ENCODE assay signal across 9 mouse cellular contexts in genomic region chr4:154961226-154961738, GRCm38 (mm10). TPM values are rescaled to one million over a fixed set of nuclear protein-coding genes. Genes with fewer than 3 reads are reported as not detected.
DNase-seq lines count a peak whose midpoint lies in the region; ATAC-seq and TF ChIP-seq lines count a peak whose summit lies in the region.
"Had no signal": no experiment of that assay in that cellular context is flagged by ENCODE, and none has a peak within 500 bp of the region (broad histone marks: within the 10 kb centered on the region; RNA-seq: fewer than 3 reads in every experiment).

No protein-coding gene starts in this region.

- H3K4me1 ChIP-seq in embryonic facial prominence, embryonic 14.5 days (ENCODE audit: control insufficient read depth, insufficient read depth, low read length), result peaks cover 52% of the 10 kb centered on the region
- H3K4me1 ChIP-seq in hindbrain, embryonic 14.5 days (replicated peaks; ENCODE audit: control insufficient read depth, insufficient read depth, low read length), result peaks cover 64% of the 10 kb centered on the region
- peaks cover 46% of the 10 kb centered on the region for H3K4me1 ChIP-seq in liver, postnatal 0 days (ENCODE audit: insufficient read depth)
- peaks cover 24% of the 10 kb centered on the region; the same call in 1 of the 2 replicates for H3K4me1 ChIP-seq in spleen, adult 2 months (ENCODE audit: control insufficient read depth, insufficient read depth, insufficient read length)

- peak; percentile 38; the same call in 1 of the 2 replicates for TF ChIP-seq CTCF in liver, postnatal 0 days (IDR thresholded peaks at IDR 0.05; ENCODE audit: low read depth)
- no peak for TF ChIP-seq CTCF in spleen, adult 2 months (IDR thresholded peaks at IDR 0.05; ENCODE audit: extremely low read depth, insufficient read depth, insufficient read length, insufficient replicate concordance)

- H3K36me3 ChIP-seq in embryonic facial prominence, embryonic 14.5 days (ENCODE audit: control insufficient read depth, insufficient read depth, low read length), result peaks cover under 1% of the 10 kb centered on the region; the same call in 1 of the 2 replicates
- H3K36me3 ChIP-seq in hindbrain, embryonic 14.5 days (replicated peaks; ENCODE audit: control insufficient read depth, insufficient read depth), result no peaks in the 10 kb centered on the region
- H3K36me3 ChIP-seq in liver, postnatal 0 days (replicated peaks; ENCODE audit: insufficient read depth, low read length), result peaks cover under 1% of the 10 kb centered on the region; the same call in 1 of the 2 replicates
- H3K36me3 ChIP-seq in spleen, adult 2 months (ENCODE audit: control insufficient read depth, insufficient read depth, low read length), result no peaks in the 10 kb centered on the region

- no peak; the same call in 1 of the 2 replicates for TF ChIP-seq POLR2A in spleen, adult 2 months (IDR thresholded peaks at IDR 0.05; ENCODE audit: low read depth, low read length)

- peak overlapping the region; percentile 59 for H3K9ac ChIP-seq in embryonic facial prominence, embryonic 14.5 days (ENCODE audit: low read depth, low read length)
- H3K9ac ChIP-seq in hindbrain, embryonic 14.5 days, result peak overlapping the region; percentile 81
- H3K9ac ChIP-seq in liver, postnatal 0 days (replicated peaks), result peak overlapping the region; percentile 31; the same call in 1 of the 2 replicates

- peak overlapping the region; percentile 83 for H3K4me2 ChIP-seq in embryonic facial prominence, embryonic 14.5 days (ENCODE audit: low read depth, low read length)
- H3K4me2 ChIP-seq in hindbrain, embryonic 14.5 days (replicated peaks), result peak overlapping the region; percentile 80
- peak overlapping the region; percentile 68 for H3K4me2 ChIP-seq in liver, postnatal 0 days (ENCODE audit: low read depth, low read length)

- H3K9me3 ChIP-seq in embryonic facial prominence, embryonic 14.5 days (ENCODE audit: control insufficient read depth, low read length), result no peaks in the 10 kb centered on the region
- no peaks in the 10 kb centered on the region for H3K9me3 ChIP-seq in hindbrain, embryonic 14.5 days (ENCODE audit: control insufficient read depth, low read length)
- H3K9me3 ChIP-seq in liver, postnatal 0 days (ENCODE audit: low read length), result no peaks in the 10 kb centered on the region

- no peak for TF ChIP-seq EP300 in liver, postnatal 0 days (IDR thresholded peaks at IDR 0.05; ENCODE audit: low read depth)

- no peak overlapping the region for H3K27ac ChIP-seq in embryonic facial prominence, embryonic 14.5 days (replicated peaks; ENCODE audit: low read depth, low read length)
- H3K27ac ChIP-seq in hindbrain, embryonic 14.5 days, result peak overlapping the region; percentile 91
- H3K27ac ChIP-seq in liver, postnatal 0 days (ENCODE audit: low read depth), result peak overlapping the region; percentile 48; the same call in 1 of the 2 replicates
- peak overlapping the region; percentile 90 for H3K27ac ChIP-seq in spleen, adult 2 months (ENCODE audit: insufficient read depth, low read length)

- H3K4me3 ChIP-seq in embryonic facial prominence, embryonic 14.5 days (ENCODE audit: low read depth, low read length), result peak overlapping the region; percentile 46
- H3K4me3 ChIP-seq in hindbrain, embryonic 14.5 days (replicated peaks; ENCODE audit: low read length), result peak overlapping the region; percentile 65
- peak overlapping the region; percentile 51 for H3K4me3 ChIP-seq in liver, postnatal 0 days (ENCODE audit: low read depth, low read length)
- H3K4me3 ChIP-seq in spleen, adult 2 months (ENCODE audit: extremely low read depth, insufficient read depth, insufficient read length), result peak overlapping the region; percentile 73
- H3K4me3 ChIP-seq: myocyte had no signal

- no peak for ATAC-seq in embryonic facial prominence, embryonic 14.5 days (ENCODE audit: low read depth)
- ATAC-seq in hindbrain, embryonic 14.5 days (ENCODE audit: low FRiP score), result no peak
- no peak for ATAC-seq in liver, postnatal 0 days

- H3K27me3 ChIP-seq in embryonic facial prominence, embryonic 14.5 days (replicated peaks; ENCODE audit: control insufficient read depth, insufficient read depth, low read length), result peaks cover 66% of the 10 kb centered on the region
- peaks cover 20% of the 10 kb centered on the region for H3K27me3 ChIP-seq in hindbrain, embryonic 14.5 days (ENCODE audit: control insufficient read depth, insufficient read depth, low read length)
- H3K27me3 ChIP-seq in liver, postnatal 0 days (ENCODE audit: insufficient read depth, low read length), result peaks cover 71% of the 10 kb centered on the region
- peaks cover 2% of the 10 kb centered on the region; the same call in 1 of the 2 replicates for H3K27me3 ChIP-seq in spleen, adult 2 months (ENCODE audit: control insufficient read depth, insufficient read depth, low read length)

- under 1% methylated on average over 27 of the region's 47 CpGs for WGBS in embryonic facial prominence, embryonic 14.5 days
- under 1% methylated on average over 45 of the region's 47 CpGs for WGBS in hindbrain, embryonic 14.5 days
- WGBS in liver, postnatal 0 days (ENCODE audit: insufficient replicate concordance), result 2% methylated on average over 47 of the region's 47 CpGs
- WGBS in spleen, adult 2 months, result under 1% methylated on average over 47 of the region's 47 CpGs

- DNase-seq in heart, adult 18-20 months, result peak; percentile 29 to 53
- DNase-seq in heart, adult 8-10 months (ENCODE audit: low spot score), result no peak
- DNase-seq in MN1 (ENCODE audit: low spot score), result peak; percentile 70
- no peak for DNase-seq in embryonic facial prominence, embryonic 14.5 days (ENCODE audit: low spot score)
- no peak for DNase-seq in hindbrain, embryonic 14.5 days (ENCODE audit: low spot score)
- DNase-seq in liver, postnatal 0 days, result peak; percentile 47
- peak in 1 of 2 experiments; percentile 57 for DNase-seq in spleen, adult 2 months (ENCODE audit: low read depth in 1 of 2, low spot score in 2 of 2)
- no peak for DNase-seq in ovary, postnatal 14 days (ENCODE audit: low spot score)

RNA-seq across cellular contexts. Expression of gene Hes5, which starts 0.6 kb away (rescaled TPM):
- total RNA-seq in heart, adult 18-20 months (2021), result under 1 TPM; 0.31 to 0.67 TPM
- not detected for total RNA-seq in heart, adult 8-10 months (2022)
- polyA plus RNA-seq in embryonic facial prominence, embryonic 14.5 days (2014; fragmentation: Nextera tagmentation; extraction: Ambion mirVana), result 2.1 and 2.8 TPM in 2 replicates
- 70.0 and 102 TPM in 2 replicates for polyA plus RNA-seq in hindbrain, embryonic 14.5 days (2014; fragmentation: Nextera tagmentation; extraction: Ambion mirVana)
- polyA plus RNA-seq in liver, postnatal 0 days (2015; fragmentation: Nextera tagmentation; extraction: Ambion mirVana), result 0.15 and 0.21 TPM in 2 replicates
- 5.4 and 10.5 TPM in 2 replicates for polyA plus RNA-seq in spleen, adult 2 months (2012; rRNA removed)
- polyA plus RNA-seq: myocyte had no signal

RNA-seq across cellular contexts. Expression of gene Pank4, which starts 2.6 kb away (rescaled TPM):
- 10 to 100 TPM; 38.7 to 41.4 TPM for total RNA-seq in heart, adult 18-20 months (2021)
- total RNA-seq in heart, adult 8-10 months (2022), result 10 to 100 TPM; 38.6 to 44.1 (median 41.2) TPM
- polyA plus RNA-seq in embryonic facial prominence, embryonic 14.5 days (2014; fragmentation: Nextera tagmentation; extraction: Ambion mirVana), result 34.5 and 38.8 TPM in 2 replicates
- polyA plus RNA-seq in hindbrain, embryonic 14.5 days (2014; fragmentation: Nextera tagmentation; extraction: Ambion mirVana), result 34.1 and 34.4 TPM in 2 replicates
- 10.9 and 11.4 TPM in 2 replicates for polyA plus RNA-seq in liver, postnatal 0 days (2015; fragmentation: Nextera tagmentation; extraction: Ambion mirVana)
- polyA plus RNA-seq in spleen, adult 2 months (2012; rRNA removed), result 58.0 and 69.5 TPM in 2 replicates

RNA-seq across cellular contexts. Expression of gene Tnfrsf14, which starts 32.9 kb away (rescaled TPM):
- total RNA-seq in heart, adult 18-20 months (2021), result 1 to 10 TPM; 5.3 to 7.1 TPM
- total RNA-seq in heart, adult 8-10 months (2022), result 1 to 10 TPM; 4.0 to 9.1 (median 4.5) TPM
- 0.98 and 1.3 TPM in 2 replicates for polyA plus RNA-seq in embryonic facial prominence, embryonic 14.5 days (2014; fragmentation: Nextera tagmentation; extraction: Ambion mirVana)
- 0.40 TPM in 1 of 2 replicates, not detected in the other for polyA plus RNA-seq in hindbrain, embryonic 14.5 days (2014; fragmentation: Nextera tagmentation; extraction: Ambion mirVana)
- polyA plus RNA-seq in liver, postnatal 0 days (2015; fragmentation: Nextera tagmentation; extraction: Ambion mirVana), result 17.2 and 20.0 TPM in 2 replicates
- 210 and 232 TPM in 2 replicates for polyA plus RNA-seq in spleen, adult 2 months (2012; rRNA removed)

Comparison
In these comparisons a context has a peak if more than half of its experiments do, and no peak if none do; other contexts are left out.
1. DNase-seq: peak in heart, adult 18-20 months (2 of 2), MN1 (single experiment) and liver, postnatal 0 days (single experiment); none in heart, adult 8-10 months (single experiment), embryonic facial prominence, embryonic 14.5 days (single experiment), hindbrain, embryonic 14.5 days (single experiment) and ovary, postnatal 14 days (single experiment).
2. H3K9ac ChIP-seq: peak in every context shown above with its lines; median percentile 81 in hindbrain, embryonic 14.5 days; 59 in embryonic facial prominence, embryonic 14.5 days; 31 in liver, postnatal 0 days.
3. RNA of gene Tnfrsf14, which starts 32.9 kb away (polyA plus RNA-seq): 210 to 232 TPM in spleen, adult 2 months; 17.2 to 20.0 TPM in liver, postnatal 0 days, 0.98 to 1.3 TPM in embryonic facial prominence, embryonic 14.5 days and 0.40 TPM in hindbrain, embryonic 14.5 days; every median in the first group is over 10 times any median in the second.
4. Peak in every context shown above with its lines, with median percentiles within 50 percentile points of each other: H3K4me2 ChIP-seq and H3K4me3 ChIP-seq.